Mouse (Mus musculus) neural tube, embryonic 15.5 days (tissue): ENCODE data around the gene Runx3. TPM values are rescaled to one million over a fixed set of nuclear protein-coding genes. Genes with fewer than 3 reads are reported as not detected.

Experiments used
- ATAC-seq: fragments of 200-750 bp; cut with Nextera tagmentation; 2 replicates; pipeline ENCODE4 v1.8.0; 2017; ENCODE audit warnings: mild to moderate bottlenecking, moderate TSS enrichment, moderate library complexity; ENCODE audit not compliant: low FRiP score
- H3K27ac ChIP-seq: fragments of 300-500 bp; sonication (generic); replicated peaks from 2 replicates; pipeline ENCODE4 v1.5.1; 2015; ENCODE audit warnings: mild to moderate bottlenecking, inconsistent platforms
- H3K27me3 ChIP-seq: fragments of 300-500 bp; sonication (generic); replicated peaks from 2 replicates; pipeline ENCODE4 v1.6.1; 2015; ENCODE audit warnings: inconsistent platforms
- H3K36me3 ChIP-seq: fragments of 300-500 bp; sonication (generic); 2 replicates; pipeline ENCODE4 v1.6.1; 2015; ENCODE audit warnings: inconsistent platforms
- H3K4me1 ChIP-seq: fragments of 300-500 bp; sonication (generic); 2 replicates; pipeline ENCODE4 v1.6.1; 2015; ENCODE audit warnings: inconsistent platforms
- H3K4me2 ChIP-seq: fragments of 300-500 bp; sonication (generic); 2 replicates; pipeline ENCODE4 v1.6.1; 2015; ENCODE audit warnings: inconsistent platforms, mild to moderate bottlenecking, moderate library complexity
- H3K4me3 ChIP-seq: fragments of 300-500 bp; sonication (generic); replicated peaks from 2 replicates; pipeline ENCODE4 v1.5.1; 2015; ENCODE audit warnings: mild to moderate bottlenecking, inconsistent platforms
- H3K9ac ChIP-seq: fragments of 300-500 bp; sonication (generic); replicated peaks from 2 replicates; pipeline ENCODE4 v1.6.1; 2015; ENCODE audit warnings: mild to moderate bottlenecking, inconsistent platforms
- H3K9me3 ChIP-seq: fragments of 300-500 bp; sonication (generic); replicated peaks from 2 replicates; pipeline ENCODE4 v1.6.1; 2016; ENCODE audit warnings: inconsistent platforms
- WGBS: fragments of 180-500 bp; shearing (Covaris S2); methylation state at CpG from one replicate; pipeline ENCODE4 v1.1.7; 2015; ENCODE audit warnings: mixed read lengths; 5-methylcytosine and 5-hydroxymethylcytosine counted together
- polyA plus RNA-seq: library from polyadenylated mRNA; unstranded; fragments of >200 nt; fragmentation: Nextera tagmentation; extraction: Ambion mirVana; gene quantifications from 2 replicates; pipeline ENCODE4 v1.2.1, GENCODE M21; 2015

Gene Runx3
- 0.19 and 1.1 TPM in 2 replicates for polyA plus RNA-seq

GRCm38 (mm10) chr4:135120342-135121100 is at the start of gene Runx3:
Runx3 (plus strand) TSS chr4:135120652.
- Histone ChIP-seq H3K27me3 (no peaks in the 10 kb centered on the region), H3K36me3 (no peaks in the 10 kb centered on the region), H3K9ac (no peak within 1 kb of the TSS), H3K9me3 (no peaks in the 10 kb centered on the region), H3K27ac (no peak within 1 kb of the TSS), H3K4me3 (no peak within 1 kb of the TSS), H3K4me2 (no peak within 1 kb of the TSS), H3K4me1 (no peaks in the 10 kb centered on the region)
- no peak for ATAC-seq
- 85% methylated on average over 18 of the region's 18 CpGs for WGBS

GRCm38 (mm10) chr4:135072671-135073070 is 47.8 kb upstream of the Runx3 start:
- no peaks in the 10 kb centered on the region for H3K4me1 ChIP-seq
- no peak overlapping the region for H3K4me3 ChIP-seq
- H3K9ac ChIP-seq, result no peak overlapping the region
- 90% methylated on average over 6 of the region's 6 CpGs for WGBS
- H3K27ac ChIP-seq, result no peak overlapping the region
- H3K9me3 ChIP-seq, result no peaks in the 10 kb centered on the region
- H3K4me2 ChIP-seq, result no peak overlapping the region
- no peaks in the 10 kb centered on the region for H3K36me3 ChIP-seq
- H3K27me3 ChIP-seq, result 0 out of 2 replicates have a peak, but pooled peaks cover 2% of the 10 kb centered on the region
- ATAC-seq, result no peak

GRCm38 (mm10) chr4:135073523-135073922 is 46.9 kb upstream of the Runx3 start:
- H3K9ac ChIP-seq, result no peak overlapping the region
- H3K27me3 ChIP-seq, result 0 out of 2 replicates have a peak, but pooled peaks cover 2% of the 10 kb centered on the region
- H3K9me3 ChIP-seq, result no peaks in the 10 kb centered on the region
- no peak overlapping the region for H3K27ac ChIP-seq
- 80% methylated on average over 10 of the region's 10 CpGs for WGBS
- no peak for ATAC-seq
- no peak overlapping the region for H3K4me3 ChIP-seq
- H3K4me1 ChIP-seq, result no peaks in the 10 kb centered on the region
- H3K4me2 ChIP-seq, result no peak overlapping the region
- H3K36me3 ChIP-seq, result no peaks in the 10 kb centered on the region

GRCm38 (mm10) chr4:135074646-135075045 is 45.8 kb upstream of the Runx3 start:
- Histone ChIP-seq H3K27ac (no peak overlapping the region), H3K4me1 (no peaks in the 10 kb centered on the region), H3K27me3 (0 out of 2 replicates have a peak, but pooled peaks cover 2% of the 10 kb centered on the region), H3K9ac (no peak overlapping the region), H3K9me3 (no peaks in the 10 kb centered on the region), H3K36me3 (no peaks in the 10 kb centered on the region), H3K4me3 (no peak overlapping the region), H3K4me2 (no peak overlapping the region)
- ATAC-seq, result no peak
- 54% methylated on average over 4 of the region's 4 CpGs for WGBS

GRCm38 (mm10) chr4:135075360-135075759 is 45.1 kb upstream of the Runx3 start:
- no peak for ATAC-seq
- Histone ChIP-seq H3K4me3 (no peak overlapping the region), H3K36me3 (no peaks in the 10 kb centered on the region), H3K27me3 (0 out of 2 replicates have a peak, but pooled peaks cover 2% of the 10 kb centered on the region), H3K4me2 (no peak overlapping the region), H3K9ac (no peak overlapping the region), H3K27ac (no peak overlapping the region), H3K4me1 (peaks cover under 1% of the 10 kb centered on the region; the same call in 1 of the 2 replicates), H3K9me3 (no peaks in the 10 kb centered on the region)
- WGBS, result 85% methylated on average over 6 of the region's 6 CpGs

- Histone ChIP-seq H3K9ac (no peak overlapping the region), H3K4me1 (peaks cover 4% of the 10 kb centered on the region; the same call in 1 of the 2 replicates), H3K4me2 (no peak overlapping the region), H3K36me3 (no peaks in the 10 kb centered on the region), H3K27me3 (0 out of 2 replicates have a peak, but pooled peaks cover 2% of the 10 kb centered on the region), H3K27ac (no peak overlapping the region), H3K4me3 (no peak overlapping the region), H3K9me3 (no peaks in the 10 kb centered on the region)
- WGBS, result 85% methylated on average over 5 of the region's 5 CpGs
- ATAC-seq, result no peak
Measured at GRCm38 (mm10) chr4:135076611-135077010, 43.8 kb upstream of the Runx3 start.

- ATAC-seq, result no peak
- Histone ChIP-seq H3K27me3 (0 out of 2 replicates have a peak, but pooled peaks cover 2% of the 10 kb centered on the region), H3K36me3 (no peaks in the 10 kb centered on the region), H3K9me3 (no peaks in the 10 kb centered on the region), H3K9ac (no peak overlapping the region), H3K4me1 (peaks cover 4% of the 10 kb centered on the region; the same call in 1 of the 2 replicates), H3K27ac (no peak overlapping the region), H3K4me3 (no peak overlapping the region), H3K4me2 (no peak overlapping the region)
- WGBS, result 89% methylated on average over 9 of the region's 9 CpGs
Measured at GRCm38 (mm10) chr4:135077196-135077595, 43.3 kb upstream of the Runx3 start.

- ATAC-seq, result no peak
- peaks cover 4% of the 10 kb centered on the region; the same call in 1 of the 2 replicates for H3K4me1 ChIP-seq
- H3K36me3 ChIP-seq, result no peaks in the 10 kb centered on the region
- H3K27me3 ChIP-seq, result no peaks in the 10 kb centered on the region
- no peak overlapping the region for H3K4me2 ChIP-seq
- WGBS, result 58% methylated on average over 22 of the region's 23 CpGs
- H3K27ac ChIP-seq, result no peak overlapping the region
- no peak overlapping the region for H3K4me3 ChIP-seq
- no peak overlapping the region for H3K9ac ChIP-seq
- H3K9me3 ChIP-seq, result no peaks in the 10 kb centered on the region
Measured at GRCm38 (mm10) chr4:135079859-135080640, 40.4 kb upstream of the Runx3 start.

- H3K27ac ChIP-seq, result no peak overlapping the region
- H3K9ac ChIP-seq, result no peak overlapping the region
- no peak overlapping the region for H3K4me3 ChIP-seq
- peaks cover 4% of the 10 kb centered on the region; the same call in 1 of the 2 replicates for H3K4me1 ChIP-seq
- no peak overlapping the region for H3K4me2 ChIP-seq
- H3K27me3 ChIP-seq, result no peaks in the 10 kb centered on the region
- no peaks in the 10 kb centered on the region for H3K9me3 ChIP-seq
- 64% methylated on average over 7 of the region's 7 CpGs for WGBS
- no peaks in the 10 kb centered on the region for H3K36me3 ChIP-seq
- no peak for ATAC-seq
Measured at GRCm38 (mm10) chr4:135080641-135080920, 39.9 kb upstream of the Runx3 start.

GRCm38 (mm10) chr4:135083089-135083488 is 37.4 kb upstream of the Runx3 start:
- H3K4me3 ChIP-seq, result no peak overlapping the region
- no peaks in the 10 kb centered on the region for H3K9me3 ChIP-seq
- no peak for ATAC-seq
- H3K36me3 ChIP-seq, result no peaks in the 10 kb centered on the region
- H3K27me3 ChIP-seq, result no peaks in the 10 kb centered on the region
- H3K27ac ChIP-seq, result no peak overlapping the region
- no peak overlapping the region for H3K9ac ChIP-seq
- WGBS, result 86% methylated on average over 6 of the region's 6 CpGs
- peaks cover 4% of the 10 kb centered on the region; the same call in 1 of the 2 replicates for H3K4me1 ChIP-seq
- H3K4me2 ChIP-seq, result no peak overlapping the region

- 78% methylated on average over 13 of the region's 13 CpGs for WGBS
- Histone ChIP-seq H3K36me3 (no peaks in the 10 kb centered on the region), H3K9me3 (no peaks in the 10 kb centered on the region), H3K4me1 (0 out of 2 replicates have a peak, but pooled peaks cover 4% of the 10 kb centered on the region), H3K27ac (no peak overlapping the region), H3K4me3 (no peak overlapping the region), H3K9ac (no peak overlapping the region), H3K4me2 (no peak overlapping the region), H3K27me3 (no peaks in the 10 kb centered on the region)
- no peak for ATAC-seq
Measured at GRCm38 (mm10) chr4:135085077-135085853, 35.2 kb upstream of the Runx3 start.
